Mouse (Mus musculus) liver, embryonic 14.5 days (tissue): Measurements from ENCODE around the gene Arpc2. TPM values are rescaled to one million over a fixed set of nuclear protein-coding genes. Genes with fewer than 3 reads are reported as not detected.
A peak's percentile ranks its signal among the peaks of the same experiment; 100 is the strongest.

Experiments used
- ATAC-seq: fragments of 200-750 bp; cut with Nextera tagmentation; 2 replicates; pipeline ENCODE4 v1.8.0; 2017; ENCODE audit warnings: moderate number of reproducible peaks, mild to moderate bottlenecking, moderate library complexity; ENCODE audit not compliant: insufficient read depth
- DNase-seq, 3 experiments: peaks; one replicate each; pipeline ENCODE4 v3.0.0-alpha.2; 2012 to 2013; ENCODE audit warnings: low read depth in 3 of 3, low spot score in 3 of 3
- H3K27ac ChIP-seq: fragments of 300-500 bp; sonication (generic); 2 replicates; pipeline ENCODE4 v1.5.1; 2014; ENCODE audit warnings: moderate library complexity, mild to moderate bottlenecking, control low read depth, inconsistent platforms
- H3K27me3 ChIP-seq: fragments of 300-500 bp; sonication (generic); 2 replicates; pipeline ENCODE4 v1.6.1; 2014; ENCODE audit warnings: mild to moderate bottlenecking, low read length, moderate library complexity; ENCODE audit not compliant: control insufficient read depth, insufficient read depth
- H3K36me3 ChIP-seq: fragments of 300-500 bp; sonication (generic); replicated peaks from 2 replicates; pipeline ENCODE4 v1.6.1; 2014; ENCODE audit warnings: low read depth; ENCODE audit not compliant: control insufficient read depth, insufficient read depth
- H3K4me1 ChIP-seq, 2 experiments: fragments of 200-500 bp in 1 of 2; fragments of 300-500 bp in 1 of 2; sonication (generic) in 1 of 2; replicated peaks; 2 replicates each; pipeline ENCODE4 v1.6.1; 2012 to 2014; ENCODE audit warnings: antibody characterized with exemption in 1 of 2, inconsistent platforms in 1 of 2, low read length in 1 of 2; ENCODE audit not compliant: control insufficient read depth in 2 of 2, insufficient read depth in 2 of 2
- H3K4me2 ChIP-seq: fragments of 300-500 bp; sonication (generic); 2 replicates; pipeline ENCODE4 v1.6.1; 2014; ENCODE audit warnings: low read depth, mild to moderate bottlenecking, control low read depth, moderate library complexity
- H3K4me3 ChIP-seq, 2 experiments: fragments of 200-500 bp in 1 of 2; fragments of 300-500 bp in 1 of 2; sonication (generic) in 1 of 2; 2 replicates each; pipeline ENCODE4 v1.5.1; 2012 to 2014; ENCODE audit warnings: low read depth in 2 of 2, low read length in 2 of 2, mild to moderate bottlenecking in 2 of 2, control low read depth in 1 of 2, inconsistent platforms in 1 of 2, moderate library complexity in 1 of 2; ENCODE audit not compliant: insufficient read depth in 1 of 2
- H3K9ac ChIP-seq: fragments of 300-500 bp; sonication (generic); replicated peaks from 2 replicates; pipeline ENCODE4 v1.6.1; 2014; ENCODE audit warnings: mild to moderate bottlenecking, control low read depth, moderate library complexity
- H3K9me3 ChIP-seq: fragments of 300-500 bp; sonication (generic); 2 replicates; pipeline ENCODE4 v1.6.1; 2016; ENCODE audit warnings: low read length, mixed read lengths; ENCODE audit not compliant: control insufficient read depth
- CTCF ChIP-seq: IDR thresholded peaks from 2 replicates; pipeline ENCODE4 v1.5.1; 2016; ENCODE audit warnings: antibody characterized with exemption, low read depth, control low read depth
- EP300 ChIP-seq: IDR thresholded peaks from 2 replicates; pipeline ENCODE4 v1.6.1; 2016; ENCODE audit warnings: antibody characterized with exemption, low read depth
- WGBS: fragments of 180-500 bp; shearing (Covaris S2); extraction: QIAGEN DNeasy Blood & Tissue Kit; methylation state at CpG from one replicate; pipeline ENCODE4 v1.1.7; 2014; ENCODE audit not compliant: insufficient replicate concordance; 5-methylcytosine and 5-hydroxymethylcytosine counted together
- polyA plus RNA-seq, 2 experiments: library from polyadenylated mRNA; depleted of rRNA in 1 of 2; stranded (reverse) in 1 of 2; unstranded in 1 of 2; fragments of >200 nt; fragmentation: Nextera tagmentation in 1 of 2; extraction: Ambion mirVana in 1 of 2; gene quantifications; 2 replicates each; pipeline versions ENCODE4 v1.2.1 to v1.2.3; 2012 to 2014

Gene Arpc2
- polyA plus RNA-seq, 2 experiments = 95.3 to 157 TPM

GRCm38 (mm10) chr1:74280591-74281325, 44.9 kb downstream of the Arpc2 start:
- WGBS = 81% methylated on average over 14 of the region's 14 CpGs
- no peak for TF ChIP-seq CTCF
- no peak for TF ChIP-seq EP300
- H3K27me3 ChIP-seq = no peaks in the 10 kb centered on the region
- H3K9ac ChIP-seq = no peak overlapping the region
- H3K36me3 ChIP-seq = peaks cover 6% of the 10 kb centered on the region
- no peak overlapping the region for H3K4me2 ChIP-seq
- ATAC-seq (no peak), DNase-seq (no peak)
- no peak overlapping the region for H3K27ac ChIP-seq
- H3K9me3 ChIP-seq = no peaks in the 10 kb centered on the region
- peaks cover 7 to 8% of the 10 kb centered on the region in 2 experiments; a peak in 3 of 4 replicates for H3K4me1 ChIP-seq
- H3K4me3 ChIP-seq = no peak overlapping the region

- Histone ChIP-seq H3K4me3 (no peak overlapping the region), H3K9me3 (no peaks in the 10 kb centered on the region), H3K4me2 (no peak overlapping the region), H3K9ac (no peak overlapping the region), H3K4me1 (peaks cover 7 to 10% of the 10 kb centered on the region in 2 experiments; a peak in 3 of 4 replicates), H3K36me3 (peaks cover 6% of the 10 kb centered on the region), H3K27ac (no peak overlapping the region), H3K27me3 (no peaks in the 10 kb centered on the region)
- DNase-seq (no peak), ATAC-seq (no peak)
- 62% methylated on average over 2 of the region's 2 CpGs for WGBS
- TF ChIP-seq CTCF = no peak
- TF ChIP-seq EP300 = no peak
Observed at GRCm38 (mm10) chr1:74281372-74281771, 45.5 kb downstream of the Arpc2 start.

GRCm38 (mm10) chr1:74281886-74282285, 46.0 kb downstream of the Arpc2 start:
- peaks cover 6% of the 10 kb centered on the region for H3K36me3 ChIP-seq
- H3K4me2 ChIP-seq = no peak overlapping the region
- H3K27ac ChIP-seq = no peak overlapping the region
- ATAC-seq (no peak), DNase-seq (no peak)
- peaks cover 7 to 10% of the 10 kb centered on the region in 2 experiments; a peak in 3 of 4 replicates for H3K4me1 ChIP-seq
- H3K4me3 ChIP-seq = no peak overlapping the region
- H3K9me3 ChIP-seq = no peaks in the 10 kb centered on the region
- WGBS = 80% methylated on average over 8 of the region's 8 CpGs
- H3K9ac ChIP-seq = no peak overlapping the region
- TF ChIP-seq CTCF (no peak), EP300 (no peak)
- H3K27me3 ChIP-seq = no peaks in the 10 kb centered on the region

- H3K4me2 ChIP-seq = peak overlapping the region; percentile 96
- H3K27ac ChIP-seq = no peak overlapping the region
- DNase-seq (no peak), ATAC-seq (no peak)
- H3K9ac ChIP-seq = no peak overlapping the region
- peaks cover 9 to 10% of the 10 kb centered on the region in 2 experiments for H3K4me1 ChIP-seq
- no peak for TF ChIP-seq CTCF
- TF ChIP-seq EP300 = no peak
- H3K4me3 ChIP-seq = no peak overlapping the region
- H3K27me3 ChIP-seq = no peaks in the 10 kb centered on the region
- WGBS = 77% methylated on average over 10 of the region's 10 CpGs
- H3K9me3 ChIP-seq = no peaks in the 10 kb centered on the region
- H3K36me3 ChIP-seq = peaks cover 6% of the 10 kb centered on the region
Observed at GRCm38 (mm10) chr1:74282896-74283625, 47.2 kb downstream of the Arpc2 start.
